In genomic region chr19:16133721-16134570, GRCm38 (mm10) we compare ENCODE assay signal across 7 mouse cellular contexts. TPM values are rescaled to one million over a fixed set of nuclear protein-coding genes. Genes with fewer than 3 reads are reported as not detected.
DNase-seq lines count a peak whose midpoint lies in the region; ATAC-seq and TF ChIP-seq lines count a peak whose summit lies in the region.

No protein-coding gene starts in this region.

- peak; percentile 47 for DNase-seq in A20 (ENCODE audit: low read depth, low spot score)
- DNase-seq in forebrain, postnatal 0 days: peak; percentile 59
- DNase-seq in limb, embryonic 10.5 days (ENCODE audit: low spot score): no peak
- peak; percentile 56 for DNase-seq in midbrain, postnatal 0 days (ENCODE audit: low spot score)
- no peak for DNase-seq in ovary, postnatal 10 days (ENCODE audit: low spot score)
- DNase-seq in thymus, postnatal 25 days: no peak

- no peak for TF ChIP-seq CTCF in E14TG2a.4 (conservative IDR thresholded peaks at IDR 0.05; ENCODE audit: low read length)
- TF ChIP-seq CTCF in forebrain, postnatal 0 days (IDR thresholded peaks at IDR 0.05; ENCODE audit: low read depth): peak; percentile 16; the same call in 1 of the 2 replicates
- no peak; the same call in 1 of the 2 replicates for TF ChIP-seq CTCF in midbrain, postnatal 0 days (IDR thresholded peaks at IDR 0.05)

- peak overlapping the region; percentile 61 for H3K4me2 ChIP-seq in forebrain, postnatal 0 days (ENCODE audit: low read depth)
- peak overlapping the region; percentile 72 for H3K4me2 ChIP-seq in midbrain, postnatal 0 days (ENCODE audit: low read depth, low read length, poor library complexity, severe bottlenecking)

- WGBS in forebrain, postnatal 0 days: 2% methylated on average over 25 of the region's 25 CpGs
- WGBS in limb, embryonic 10.5 days: 20% methylated on average over 25 of the region's 25 CpGs
- WGBS in midbrain, postnatal 0 days: 4% methylated on average over 25 of the region's 25 CpGs

- 0 out of 2 replicates have a peak, but pooled peaks cover 2% of the 10 kb centered on the region for H3K27me3 ChIP-seq in E14TG2a.4 (ENCODE audit: insufficient read depth, low read length)
- no peaks in the 10 kb centered on the region for H3K27me3 ChIP-seq in forebrain, postnatal 0 days (ENCODE audit: insufficient read depth, low read length)
- no peaks in the 10 kb centered on the region for H3K27me3 ChIP-seq in limb, embryonic 10.5 days (ENCODE audit: low read depth, poor library complexity, severe bottlenecking)
- no peaks in the 10 kb centered on the region for H3K27me3 ChIP-seq in midbrain, postnatal 0 days (ENCODE audit: insufficient read depth, low read length)

- peaks cover 40% of the 10 kb centered on the region for H3K4me1 ChIP-seq in E14TG2a.4 (replicated peaks; ENCODE audit: low read depth, low read length)
- peaks cover 27% of the 10 kb centered on the region for H3K4me1 ChIP-seq in forebrain, postnatal 0 days (ENCODE audit: insufficient read depth)
- peaks cover 42% of the 10 kb centered on the region for H3K4me1 ChIP-seq in limb, embryonic 10.5 days
- peaks cover 6% of the 10 kb centered on the region; the same call in 1 of the 2 replicates for H3K4me1 ChIP-seq in midbrain, postnatal 0 days (ENCODE audit: insufficient read depth, low read length)

- no peaks in the 10 kb centered on the region for H3K9me3 ChIP-seq in E14TG2a.4 (ENCODE audit: low read length)
- no peaks in the 10 kb centered on the region for H3K9me3 ChIP-seq in forebrain, postnatal 0 days (ENCODE audit: low read length)
- no peaks in the 10 kb centered on the region for H3K9me3 ChIP-seq in limb, embryonic 10.5 days (replicated peaks)
- H3K9me3 ChIP-seq in midbrain, postnatal 0 days (ENCODE audit: low read length): no peaks in the 10 kb centered on the region

- peak overlapping the region; percentile 91 for H3K4me3 ChIP-seq in E14TG2a.4 (replicated peaks; ENCODE audit: low read length)
- peak overlapping the region; percentile 97 for H3K4me3 ChIP-seq in forebrain, postnatal 0 days (ENCODE audit: low read depth, low read length)
- H3K4me3 ChIP-seq in limb, embryonic 10.5 days: peak overlapping the region; percentile 97
- peak overlapping the region; percentile 90 for H3K4me3 ChIP-seq in midbrain, postnatal 0 days (ENCODE audit: low read depth, low read length)

- peak overlapping the region; percentile 99 for H3K27ac ChIP-seq in forebrain, postnatal 0 days (ENCODE audit: low read depth, low read length)
- peak overlapping the region; percentile 99 for H3K27ac ChIP-seq in limb, embryonic 10.5 days
- peak overlapping the region; percentile 99 for H3K27ac ChIP-seq in midbrain, postnatal 0 days (ENCODE audit: low read depth, low read length)

- peak overlapping the region; percentile 98 for H3K9ac ChIP-seq in forebrain, postnatal 0 days
- H3K9ac ChIP-seq in midbrain, postnatal 0 days (replicated peaks; ENCODE audit: low read length, poor library complexity, severe bottlenecking): peak overlapping the region; percentile 99

- no peaks in the 10 kb centered on the region for H3K36me3 ChIP-seq in E14TG2a.4 (ENCODE audit: insufficient read depth, low read length)
- no peaks in the 10 kb centered on the region for H3K36me3 ChIP-seq in forebrain, postnatal 0 days (ENCODE audit: insufficient read depth)
- no peaks in the 10 kb centered on the region for H3K36me3 ChIP-seq in limb, embryonic 10.5 days
- H3K36me3 ChIP-seq in midbrain, postnatal 0 days (ENCODE audit: insufficient read depth, low read length): no peaks in the 10 kb centered on the region

- ATAC-seq in forebrain, postnatal 0 days: peak; percentile 19
- peak; percentile 36; the same call in 1 of the 2 replicates for ATAC-seq in midbrain, postnatal 0 days (ENCODE audit: low FRiP score)

RNA-seq across cellular contexts. Expression of gene Gnaq, which starts 1.3 kb away (rescaled TPM):
- total RNA-seq in forebrain, postnatal 0 days (2014; rRNA removed): 115 and 143 TPM in 2 replicates
- 60.1 and 94.2 TPM in 2 replicates for polyA plus RNA-seq in forebrain, postnatal 0 days (2015; fragmentation: Nextera tagmentation; extraction: Ambion mirVana)
- 16.8 and 19.6 TPM in 2 replicates for polyA plus RNA-seq in limb, embryonic 10.5 days (2016; fragmentation: Nextera tagmentation; extraction: Ambion mirVana)
- total RNA-seq in midbrain, postnatal 0 days (2014; rRNA removed): 120 and 154 TPM in 2 replicates
- polyA plus RNA-seq in midbrain, postnatal 0 days (2015; fragmentation: Nextera tagmentation; extraction: Ambion mirVana): 81.6 and 89.3 TPM in 2 replicates

Comparison
In these comparisons a context has a peak if more than half of its experiments do, and no peak if none do; other contexts are left out.
1. DNase-seq: peak in A20 (single experiment), forebrain, postnatal 0 days (single experiment) and midbrain, postnatal 0 days (single experiment); none in limb, embryonic 10.5 days (single experiment), ovary, postnatal 10 days (single experiment) and thymus, postnatal 25 days (single experiment).
2. Peak in every context shown above with its lines, with median percentiles within 50 percentile points of each other: H3K4me3 ChIP-seq and H3K27ac ChIP-seq.